Mouse (Mus musculus) adrenal gland, adult 2 months (tissue): ENCODE measurements around the gene Foxp1. TPM values are rescaled to one million over a fixed set of nuclear protein-coding genes. Genes with fewer than 3 reads are reported as not detected.

ENCODE experiments used
- DNase-seq: peaks from one replicate; pipeline ENCODE4 v3.0.0; 2021
- microRNA-seq, 2 experiments: library from miRNA; unstranded; fragments of <30 nt; microRNA quantifications; one replicate each; pipeline ENCODE4 v1.2.0; 2021
- polyA plus RNA-seq: library from polyadenylated mRNA; depleted of rRNA; stranded (reverse); fragments of >200 nt; gene quantifications from 2 replicates; pipeline ENCODE4 v1.2.3, GENCODE M21; 2012; rRNA removed
- total RNA-seq, 2 experiments: library from RNA; stranded (reverse); gene quantifications; 2 replicates each; pipeline ENCODE4 v1.2.3; 2021

Gene Foxp1
- total and polyA plus RNA-seq, 3 experiments: 38.7 to 44.1 (median 41.4) TPM

DNA sequence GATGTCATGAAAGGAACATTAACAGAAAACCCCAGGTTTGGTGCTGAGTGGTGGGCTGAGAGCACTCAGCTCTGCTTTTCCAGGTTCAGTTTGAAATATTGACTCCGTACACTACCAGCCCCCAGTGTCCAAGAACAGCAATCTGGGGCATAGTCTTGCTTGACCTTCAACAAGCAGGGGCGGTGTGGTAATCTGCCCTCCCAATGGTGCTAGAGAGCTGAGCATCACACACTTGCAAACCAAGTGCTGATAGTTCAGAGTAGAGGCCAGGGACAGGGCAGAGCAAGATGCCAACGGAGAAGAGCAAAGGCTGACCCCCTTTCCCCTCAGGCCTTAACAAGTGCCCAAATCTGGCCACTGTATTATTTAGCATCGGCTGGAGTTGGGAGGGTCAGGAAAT, 575.8 kb downstream of the Foxp1 start:
- no peak for DNase-seq

DNA sequence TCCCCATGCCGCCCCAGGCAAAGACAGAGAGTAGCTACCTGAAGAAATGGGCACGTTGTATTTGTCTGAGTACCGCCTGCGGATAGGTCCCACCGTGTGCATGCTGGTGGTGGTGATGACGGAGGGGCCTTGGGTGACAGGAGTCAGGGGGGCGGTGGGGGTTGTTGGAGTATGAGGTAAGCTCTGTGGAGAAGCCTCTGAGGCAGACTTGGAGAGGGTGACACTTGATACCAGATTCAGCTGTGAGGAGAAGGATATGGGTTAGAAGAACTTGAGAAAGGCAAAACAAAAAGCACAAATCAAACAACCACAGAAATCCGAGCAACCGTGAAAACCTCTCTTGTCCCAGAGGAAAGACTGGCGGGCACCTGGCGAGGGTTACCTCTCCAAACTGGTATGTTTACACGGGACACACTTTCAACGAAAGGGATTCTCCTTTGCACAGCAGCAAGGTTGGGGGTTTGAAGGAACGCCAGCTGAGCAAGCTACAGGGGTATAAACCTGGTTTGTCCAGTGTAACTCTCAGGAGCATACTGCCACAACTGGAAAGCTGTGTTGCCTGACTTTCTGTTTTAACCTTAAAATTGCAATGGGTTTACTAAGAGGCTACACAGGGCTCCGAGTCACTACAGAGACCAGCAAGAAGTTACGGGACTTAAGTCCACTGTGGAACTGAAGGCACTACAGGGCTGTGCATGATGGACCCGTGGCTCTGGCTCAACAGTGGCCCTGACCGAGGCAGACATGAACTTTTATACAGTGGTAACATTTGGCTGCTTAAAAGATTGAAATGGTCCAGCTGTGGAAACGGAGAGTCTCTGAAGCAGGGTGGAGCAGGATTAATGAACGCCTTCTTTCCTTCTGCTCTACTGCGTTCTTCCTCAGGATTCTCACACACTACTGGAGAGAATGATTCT, 576.8 kb downstream of the Foxp1 start:
- DNase-seq: no peak

- DNase-seq: no peak
Observed at GRCm38 (mm10) chr6:98938348-98938747, 584.2 kb downstream of the Foxp1 start.

- no peak for DNase-seq
Observed at GRCm38 (mm10) chr6:98937513-98937912, 585.0 kb downstream of the Foxp1 start.

- DNase-seq: no peak
Observed at GRCm38 (mm10) chr6:98936377-98936776, 586.1 kb downstream of the Foxp1 start.

GRCm38 (mm10) chr6:98935169-98935568, 587.4 kb downstream of the Foxp1 start:
- DNase-seq: no peak

DNA sequence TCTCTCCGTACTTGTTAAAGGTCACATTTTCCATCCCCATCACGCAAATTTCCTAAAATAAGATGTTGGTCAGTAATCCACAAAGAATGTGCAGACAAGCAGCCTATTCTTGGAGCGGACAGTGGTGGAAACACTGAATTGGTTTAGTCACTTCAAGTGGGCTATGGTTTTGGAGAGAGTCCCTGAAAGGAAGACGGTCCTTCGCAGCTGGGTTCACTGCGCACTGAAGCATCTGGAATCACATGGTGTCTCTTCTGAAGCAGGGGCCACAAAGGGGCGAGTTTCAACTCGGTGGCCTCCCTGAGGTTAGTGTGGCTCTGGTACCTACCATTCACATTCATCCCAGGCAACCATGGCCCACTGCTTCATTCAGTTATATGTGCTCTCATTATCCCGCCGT, 588.1 kb downstream of the Foxp1 start:
- DNase-seq: no peak

DNA sequence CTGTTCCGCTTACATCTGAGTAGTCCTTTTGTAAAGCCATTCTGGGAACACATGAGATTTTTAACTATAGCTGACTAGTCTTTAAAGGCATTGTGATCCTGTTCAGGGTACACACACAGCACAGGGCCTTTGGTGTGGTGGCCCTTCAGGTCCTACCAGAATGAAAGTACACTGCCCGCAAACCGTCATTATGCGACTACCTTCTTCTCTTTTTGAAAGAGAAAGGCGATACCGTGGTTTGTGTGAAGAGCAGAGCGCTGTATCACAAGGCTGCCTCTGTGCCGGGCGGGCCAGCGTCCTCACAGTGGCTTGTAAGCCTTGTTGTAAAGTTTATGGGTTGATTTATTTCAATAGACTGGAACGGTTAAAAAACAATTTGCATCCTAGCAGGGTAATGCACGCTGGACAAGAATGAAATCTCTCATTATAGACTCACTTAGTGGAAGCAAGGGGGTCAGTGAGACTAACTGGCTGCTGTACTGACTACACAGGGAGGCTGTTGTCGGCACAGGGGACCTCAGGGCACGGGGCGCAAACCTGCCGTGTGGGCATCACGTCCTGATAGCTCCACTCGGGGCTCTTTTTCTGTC, 589.3 kb downstream of the Foxp1 start:
- DNase-seq: no peak

DNA sequence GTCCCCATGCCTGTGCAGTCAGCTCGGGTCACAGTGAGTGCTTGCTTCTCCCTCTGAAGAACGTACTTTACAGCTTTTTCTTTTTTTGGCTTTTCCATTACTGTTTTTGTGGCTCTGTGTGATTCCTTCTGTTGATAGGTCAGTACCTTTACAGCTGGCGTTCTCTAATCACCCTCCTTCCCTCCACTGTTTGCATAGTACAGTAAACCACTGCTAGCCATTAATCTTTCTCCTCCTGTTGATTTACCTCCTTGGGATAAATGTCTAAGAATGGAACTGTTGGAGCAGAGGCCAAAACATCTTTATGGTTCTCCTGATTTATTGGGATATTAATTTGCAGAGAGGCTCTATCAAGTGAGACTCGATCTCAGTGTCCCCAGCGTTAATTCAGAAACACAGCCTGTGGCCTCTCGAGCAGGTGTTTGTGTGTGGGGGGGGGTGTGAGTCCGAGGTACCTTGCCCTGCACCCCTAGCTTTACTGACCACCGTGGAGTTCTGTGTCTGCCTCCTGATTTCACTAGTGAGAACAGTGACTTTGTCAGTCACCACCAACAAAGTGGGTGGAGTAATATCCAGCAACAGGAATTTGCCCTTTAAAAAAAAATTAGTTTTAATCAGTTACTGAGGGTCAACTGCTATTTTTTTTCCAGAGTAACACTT, 590.5 kb downstream of the Foxp1 start:
- DNase-seq: no peak

DNA sequence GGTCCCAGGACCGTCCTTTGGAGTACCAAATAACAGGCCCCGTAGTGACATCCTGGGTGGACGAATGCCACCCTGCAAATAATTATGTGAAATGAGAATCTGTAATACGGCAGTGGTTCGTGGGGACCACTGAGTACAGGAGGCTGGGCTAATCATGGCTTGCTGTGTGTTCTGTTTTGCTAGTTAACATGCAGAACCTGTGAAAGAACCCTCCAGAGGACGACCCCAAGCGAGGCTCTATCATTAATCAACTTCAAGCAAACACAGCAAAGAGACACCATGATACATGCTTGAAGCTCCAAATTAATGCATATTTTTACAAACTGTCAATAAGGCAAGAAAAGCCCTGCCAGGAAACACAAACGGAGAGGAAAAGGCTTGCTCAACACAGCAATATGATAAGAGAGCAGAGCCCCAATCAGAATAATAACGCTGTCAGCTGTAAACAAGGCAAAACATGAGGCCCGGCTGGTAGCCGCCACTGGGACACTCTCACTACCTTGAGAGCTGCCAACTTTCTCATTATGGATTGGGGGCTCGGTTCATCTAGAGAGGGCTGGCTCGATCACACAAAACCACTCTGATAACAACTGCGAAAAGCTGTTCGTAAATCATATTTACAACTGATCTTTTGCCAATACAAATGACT, 591.7 kb downstream of the Foxp1 start:
- no peak for DNase-seq

GRCm38 (mm10) chr6:98928365-98928764, 594.2 kb downstream of the Foxp1 start:
- DNase-seq: no peak

DNA sequence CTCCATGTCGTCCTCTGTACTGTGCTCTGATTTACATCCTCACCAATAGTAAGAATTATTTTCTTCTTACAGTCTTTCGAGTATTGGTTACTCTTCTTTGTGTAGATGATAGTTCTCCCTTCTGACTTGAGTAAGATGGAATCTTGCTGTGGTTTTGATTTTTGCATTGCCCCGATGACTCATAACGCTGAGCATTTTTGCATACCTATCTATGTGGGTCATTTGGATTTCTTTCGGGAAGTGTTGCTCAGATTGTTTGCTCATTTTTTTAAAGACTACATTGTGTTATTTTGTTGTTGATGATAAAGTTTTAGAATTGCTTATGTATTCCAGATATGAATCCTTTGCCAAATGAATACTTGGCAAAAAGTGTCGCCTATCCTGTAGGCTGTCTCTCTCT, 621.3 kb downstream of the Foxp1 start:
- DNase-seq: peak; percentile 7

DNA sequence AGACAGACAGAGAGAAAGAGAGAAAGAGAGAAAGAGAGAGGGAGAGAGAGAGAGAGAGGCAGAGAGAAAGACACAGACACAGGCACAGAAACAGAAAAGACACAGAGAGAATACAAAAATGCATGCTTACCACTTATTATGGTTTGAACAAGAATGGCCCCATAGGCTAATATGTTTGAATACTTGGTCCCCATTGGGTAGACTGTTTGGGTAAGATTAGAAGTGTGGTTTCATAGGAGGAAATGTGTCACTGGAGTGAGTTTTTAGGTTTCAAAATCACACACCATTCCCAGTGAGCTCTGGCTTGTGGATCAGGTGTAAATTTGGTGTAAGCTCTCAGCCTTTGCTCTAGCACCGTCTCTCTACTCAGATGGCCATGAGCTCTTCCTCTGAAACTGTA, 644.3 kb downstream of the Foxp1 start:
- DNase-seq: no peak

DNA sequence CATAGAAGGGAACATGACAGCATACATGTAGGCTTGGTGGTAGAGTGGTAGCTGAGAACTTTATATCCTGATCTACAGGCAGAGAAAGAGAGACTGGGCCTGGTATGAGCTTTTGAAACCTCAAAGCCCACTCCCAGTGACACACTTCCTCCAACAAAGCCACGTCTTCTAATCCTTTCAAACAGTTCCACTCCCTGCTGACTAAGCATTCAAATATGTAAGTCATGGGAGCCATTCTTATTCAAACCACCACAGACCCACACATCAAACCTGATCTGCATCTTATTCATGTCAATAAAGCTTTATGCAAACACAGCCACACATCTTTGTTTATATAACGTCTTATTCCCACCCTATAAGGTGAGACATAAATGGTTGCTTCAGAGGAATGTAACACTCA, 646.1 kb downstream of the Foxp1 start:
- DNase-seq: no peak

Small RNA genes lying within 50 kb of the gene (microRNA-seq; reads per million reads assigned to microRNA genes)
- gene Gm22328 (0 reads per million in 2 experiments), gene Gm49348 (0 reads per million in 2 experiments)

Other genes starting within 250 kb of the Foxp1 start
- gene Eif4e3, start 144.1 kb upstream of the Foxp1 start, total RNA-seq: 10 to 100 TPM; 30.2 to 32.6 TPM
- 5.4 and 6.9 TPM in 2 replicates for gene Eif4e3, start 144.1 kb upstream of the Foxp1 start, polyA plus RNA-seq
- gene Gm20696, start 144.1 kb upstream of the Foxp1 start, total RNA-seq: 1 to 10 TPM; 2.3 to 3.0 TPM
- 1.8 and 1.9 TPM in 2 replicates for gene Gm20696, start 144.1 kb upstream of the Foxp1 start, polyA plus RNA-seq
- 1 to 10 TPM; 2.1 to 4.3 TPM for gene Gpr27, start 170.0 kb upstream of the Foxp1 start, total RNA-seq
- 6.6 and 6.7 TPM in 2 replicates for gene Gpr27, start 170.0 kb upstream of the Foxp1 start, polyA plus RNA-seq
- gene Prok2, start 203.7 kb upstream of the Foxp1 start, total RNA-seq: not detected
- gene Prok2, start 203.7 kb upstream of the Foxp1 start, polyA plus RNA-seq: not detected in 2 replicates